Mouse (Mus musculus) left cerebral cortex, postnatal 36 days (tissue): Measurements from ENCODE around the gene Wdr13. TPM values are rescaled to one million over a fixed set of nuclear protein-coding genes. Genes with fewer than 3 reads are reported as not detected.

Experiments used
- DNase-seq, 2 experiments: peaks; one replicate each; pipeline ENCODE4 v3.0.0; 2021 to 2022; ENCODE audit warnings: low spot score in 2 of 2, mixed read lengths in 1 of 2
- intact Hi-C: fragments of 180-260 bp; cut with DNase I; formaldehyde crosslinking; loops from one replicate; pipeline ENCODE4 v1.15.1; 2025
- total RNA-seq, 2 experiments: library from RNA; stranded (reverse); gene quantifications; 2 replicates each; pipeline ENCODE4 v1.2.3; 2021

Gene Wdr13
- total RNA-seq: 100 to 1,000 TPM; 203 TPM

GRCm38 (mm10) chrX:8132017-8132976, at the start of gene Wdr13:
Wdr13 (minus strand) TSS chrX:8132892.
- intact Hi-C loops: loop anchor here (1.0 kb wide), 1 partner anchor 13 kb away; the partner anchor contains the start of gene Rbm3

DNA sequence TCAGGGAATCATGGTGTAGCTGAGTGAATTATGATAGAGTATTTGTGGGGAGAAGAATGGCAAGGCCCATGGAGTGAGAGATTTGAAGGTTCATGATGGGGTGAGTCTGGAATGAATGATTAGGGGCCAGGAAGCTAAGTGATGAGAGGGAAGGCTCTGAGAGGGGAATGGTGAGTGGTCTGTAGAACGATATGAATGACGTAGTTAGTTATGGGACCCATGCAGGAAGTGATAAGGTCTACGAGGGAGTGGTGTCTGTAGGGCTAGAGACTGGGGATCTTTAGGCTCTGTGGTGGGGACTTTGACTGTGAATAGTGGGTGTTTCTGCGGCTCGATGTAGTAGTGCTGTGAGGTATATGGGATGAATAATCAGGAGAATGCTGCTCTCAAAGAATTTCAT, 47.0 kb upstream of the Wdr13 start:
- no peak for DNase-seq
- intact Hi-C loops: no loop called here

More at GRCm38 (mm10) chrX:8132017-8132976, at the start of gene Wdr13:
- DNase-seq: peak; percentile 89 to 90

- DNase-seq: no peak
- intact Hi-C loops: no loop called here
Measured at GRCm38 (mm10) chrX:8178871-8179270, 46.2 kb upstream of the Wdr13 start.

GRCm38 (mm10) chrX:8175504-8176385, 43.1 kb upstream of the Wdr13 start, which contains the start of gene Tbc1d25:
Tbc1d25 (minus strand) TSS chrX:8176181.
- intact Hi-C loops: no loop called here
- peak; percentile 79 to 83 for DNase-seq

DNA sequence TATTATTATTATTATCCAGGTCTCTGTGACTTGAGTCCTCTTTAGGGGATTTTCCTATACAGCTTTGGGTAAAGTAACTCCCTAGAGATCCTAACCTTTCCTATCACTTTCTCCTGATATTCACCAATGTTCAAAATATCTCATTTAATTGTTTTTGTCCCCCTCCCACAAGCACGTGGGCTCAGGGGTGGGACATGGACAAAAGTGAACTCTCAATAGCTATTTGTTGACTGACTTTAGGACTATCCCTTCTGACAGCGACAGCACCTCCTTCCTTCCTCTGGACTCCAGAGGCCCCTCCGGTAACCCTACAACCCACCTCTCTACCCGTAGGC, 42.4 kb upstream of the Wdr13 start:
- no peak for DNase-seq
- intact Hi-C loops: no loop called here

DNA sequence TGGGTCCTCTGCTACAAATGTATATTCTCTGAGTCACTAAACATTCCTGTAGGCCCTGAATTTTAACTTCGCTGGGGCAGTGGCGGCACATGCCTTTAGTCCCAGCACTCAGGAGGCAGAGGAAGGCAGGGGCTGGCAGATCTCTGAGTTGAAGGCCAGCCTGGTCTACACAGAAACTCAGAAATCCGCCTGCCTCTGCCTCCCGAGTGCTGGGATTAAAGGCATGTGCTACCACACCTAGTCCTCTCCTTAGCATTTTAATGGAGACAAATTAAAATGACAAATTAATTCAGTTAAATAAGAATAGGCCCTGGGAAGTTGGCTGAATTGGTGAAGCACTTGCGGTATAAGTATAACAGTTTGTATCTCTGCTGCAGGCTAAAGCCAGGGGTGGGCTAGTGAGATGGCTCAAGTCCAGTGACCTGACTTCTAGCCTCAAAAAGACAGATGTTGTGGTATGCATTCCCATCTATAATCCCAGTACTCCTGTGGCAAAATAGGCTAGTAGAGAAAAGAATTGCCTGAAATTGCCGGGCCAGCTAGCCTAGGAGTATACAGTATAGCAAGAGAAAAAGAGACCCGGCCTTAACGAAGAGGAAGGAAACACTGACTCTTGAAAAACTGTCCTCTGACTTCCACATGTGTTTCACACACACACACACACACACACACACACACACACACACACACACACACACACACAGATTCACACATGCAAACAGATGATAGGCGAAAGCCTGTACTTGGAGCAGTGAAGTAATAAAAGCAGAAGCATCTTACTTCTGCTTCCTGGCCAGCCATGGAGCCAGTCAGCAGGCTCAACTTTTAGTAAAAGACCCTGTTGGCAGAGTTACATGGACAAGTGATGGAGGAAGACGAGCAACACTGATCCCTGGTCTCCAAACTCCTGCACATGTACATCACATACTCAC, 35.3 kb upstream of the Wdr13 start:
- intact Hi-C loops: no loop called here
- DNase-seq: no peak

DNA sequence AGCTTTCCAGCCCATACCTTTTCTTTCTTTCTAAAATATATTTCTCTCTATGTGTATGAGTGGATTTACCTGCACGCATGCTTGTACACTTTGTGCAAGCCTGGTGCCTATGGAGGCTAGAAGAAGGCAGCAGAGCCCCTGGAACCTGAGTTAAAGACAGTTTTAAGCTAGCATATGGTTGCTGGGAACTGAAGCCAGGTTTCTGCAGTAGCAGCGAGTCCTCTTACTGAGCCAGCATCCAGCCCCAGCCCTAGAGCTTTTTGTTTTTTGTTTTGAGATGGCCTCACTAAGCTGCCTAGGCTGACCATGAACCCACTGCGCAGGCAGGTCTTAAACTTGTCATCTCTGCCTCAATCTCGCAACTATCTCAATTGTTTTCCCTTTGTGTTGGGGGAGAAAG, 31.8 kb upstream of the Wdr13 start:
- DNase-seq: no peak
- intact Hi-C loops: no loop called here

GRCm38 (mm10) chrX:8163076-8163475, 30.4 kb upstream of the Wdr13 start:
- intact Hi-C loops: no loop called here
- peak in 1 of 2 experiments; percentile 9 for DNase-seq

GRCm38 (mm10) chrX:8145153-8145991, 12.7 kb upstream of the Wdr13 start, which contains the start of gene Rbm3:
Rbm3 (minus strand) TSS chrX:8145880.
- intact Hi-C loops: loop anchor here (1.0 to 5.0 kb wide), 2 partner anchors 13 to 107 kb away; partner anchors contain the start of genes Ftsj1 and Wdr13

DNA sequence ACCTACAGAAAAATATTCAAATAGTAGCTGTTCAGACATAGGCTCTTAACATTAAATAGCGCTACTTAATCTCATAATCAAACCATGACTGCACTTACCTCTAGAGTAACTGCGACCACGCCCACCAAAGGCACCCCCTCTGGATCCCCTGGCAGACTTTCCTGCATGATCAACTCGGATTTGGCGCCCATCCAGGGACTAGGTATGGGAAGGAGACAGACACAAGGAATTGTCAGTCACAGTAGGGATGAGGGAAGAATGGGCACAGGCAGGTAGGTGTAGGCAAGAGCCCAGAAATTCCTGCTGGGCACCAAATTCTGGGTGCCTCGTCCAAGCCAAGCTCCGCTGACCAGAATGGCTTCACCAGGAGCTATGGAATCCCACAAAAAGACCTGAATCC, 11.1 kb upstream of the Wdr13 start:
- no peak for DNase-seq
- intact Hi-C loops: no loop called here

More at GRCm38 (mm10) chrX:8145153-8145991, 12.7 kb upstream of the Wdr13 start, which contains the start of gene Rbm3:
- DNase-seq: peak; percentile 86

DNA sequence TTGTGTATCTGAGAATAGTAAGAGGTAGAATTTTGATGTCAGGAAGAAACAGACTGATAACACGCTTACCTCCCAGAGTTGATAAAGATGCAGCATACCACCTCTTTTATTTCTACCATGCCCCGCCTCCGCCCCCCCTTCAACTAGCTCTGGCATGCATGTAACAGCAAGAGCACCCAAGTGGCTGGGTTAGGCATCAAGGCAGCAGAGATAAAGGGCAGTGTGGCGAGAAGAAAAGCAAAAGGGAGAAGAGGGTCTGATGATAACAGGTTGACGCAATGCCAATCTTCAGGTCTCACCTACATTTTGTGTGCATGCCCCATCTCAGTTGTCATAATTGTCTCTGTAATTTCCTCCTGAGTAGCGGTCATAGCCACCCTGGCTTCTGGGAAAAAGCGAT, 10.3 kb upstream of the Wdr13 start:
- intact Hi-C loops: no loop called here
- DNase-seq: no peak

DNA sequence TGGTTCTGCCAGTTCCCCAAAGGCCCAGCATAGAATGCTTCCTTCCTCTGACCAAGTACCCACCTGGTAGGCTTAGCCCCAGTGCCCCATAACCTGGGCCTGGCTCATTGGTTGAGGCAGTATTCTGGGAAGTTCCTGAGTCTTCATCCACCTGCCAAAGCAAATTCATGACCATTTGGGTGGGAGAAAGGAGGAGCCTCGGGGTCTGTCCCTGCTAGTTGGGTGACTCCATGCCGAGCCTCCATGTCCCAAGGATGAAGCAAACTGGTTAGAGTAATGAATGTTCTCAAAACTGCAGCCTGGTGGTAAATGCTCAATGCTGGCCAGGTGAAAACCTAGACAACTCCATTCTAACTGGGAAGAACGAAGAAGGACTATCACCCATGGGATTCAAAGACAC, 8.4 kb upstream of the Wdr13 start:
- intact Hi-C loops: no loop called here
- DNase-seq: no peak

DNA sequence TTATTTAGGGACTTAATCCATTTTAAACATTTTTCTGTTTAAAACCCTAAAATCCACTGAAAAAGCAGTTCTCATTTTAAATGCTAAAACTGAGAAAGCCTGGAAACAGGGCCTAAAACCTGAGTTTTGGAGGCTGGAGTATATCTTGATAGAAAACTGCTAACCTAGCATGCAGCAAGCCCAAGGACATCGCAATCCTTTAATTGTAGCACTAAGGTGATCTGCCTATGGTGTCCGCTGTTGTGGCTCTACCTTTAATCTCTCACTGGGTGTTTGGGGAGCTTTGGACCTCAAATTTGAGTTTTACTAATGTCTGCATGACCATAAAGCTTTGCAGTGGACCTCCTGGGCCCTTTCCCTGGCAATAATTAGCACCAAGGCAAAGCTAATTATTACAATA, 7.8 kb upstream of the Wdr13 start:
- DNase-seq: no peak
- intact Hi-C loops: no loop called here

- intact Hi-C loops: no loop called here
- no peak for DNase-seq
Measured at GRCm38 (mm10) chrX:8139480-8139879, 6.8 kb upstream of the Wdr13 start.

- DNase-seq: no peak
- intact Hi-C loops: no loop called here
Measured at GRCm38 (mm10) chrX:8135886-8136285, 3.2 kb upstream of the Wdr13 start.

GRCm38 (mm10) chrX:8131393-8131792, 1.3 kb downstream of the Wdr13 start:
- DNase-seq: no peak
- intact Hi-C loops: no loop called here

DNA sequence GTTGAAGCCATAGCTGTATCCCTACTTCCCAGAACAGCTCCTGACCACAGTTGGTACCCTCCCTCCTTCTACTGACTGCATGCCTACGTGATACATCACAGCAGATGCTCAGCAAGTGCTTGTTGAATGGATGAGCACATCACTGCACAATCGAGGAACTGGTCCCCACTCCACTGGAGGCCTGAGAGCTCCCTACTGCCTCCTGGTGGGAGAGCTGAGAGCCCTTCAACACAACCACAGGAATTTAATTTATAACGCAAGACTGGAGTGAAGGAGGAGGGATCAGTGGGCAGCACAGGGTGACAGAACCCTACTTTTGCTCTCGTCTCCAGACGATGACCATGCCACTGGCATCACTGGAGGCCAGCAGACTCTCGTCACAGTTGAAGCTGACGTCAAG, 7.5 kb downstream of the Wdr13 start:
- intact Hi-C loops: loop anchor here (10.0 kb wide), 1 partner anchor 200 kb away; the partner anchor contains the start of gene Eras
- DNase-seq: no peak

DNA sequence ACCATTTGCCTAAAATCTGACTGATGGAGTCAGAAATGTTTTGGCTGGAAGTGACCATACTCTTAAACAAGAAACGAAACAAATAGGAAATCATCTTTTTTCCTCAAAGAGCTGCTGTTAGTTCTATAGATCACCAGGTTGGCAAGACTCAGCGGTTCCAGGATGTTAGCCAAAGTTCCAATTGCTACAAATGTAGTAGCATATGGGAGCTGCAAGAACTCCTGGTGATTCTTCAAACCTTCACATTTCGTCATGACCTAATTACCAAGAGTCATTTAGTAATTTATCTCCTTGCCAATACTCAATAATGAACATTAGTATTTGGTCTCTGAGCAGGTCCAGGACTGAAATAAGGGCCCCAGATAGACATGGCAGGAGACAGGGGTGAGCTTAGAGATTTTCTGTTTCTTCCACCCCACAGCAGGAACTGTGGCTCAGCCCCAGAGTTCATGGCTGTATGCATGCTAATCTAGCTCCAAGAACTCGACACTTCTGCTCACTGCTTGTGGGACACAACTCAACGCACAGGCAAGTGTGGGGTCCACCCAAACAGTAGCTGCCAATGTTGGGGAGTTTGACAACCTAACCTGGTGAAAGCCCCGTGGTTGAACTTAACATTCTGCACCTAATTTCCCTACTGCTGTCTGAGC, 8.7 kb downstream of the Wdr13 start:
- DNase-seq: no peak
- intact Hi-C loops: loop anchor here (10.0 kb wide), 1 partner anchor 199 kb away; the partner anchor contains the start of gene Eras
